Mouse (Mus musculus): Measurements from ENCODE around the gene Usp36. TPM values are rescaled to one million over a fixed set of nuclear protein-coding genes. Genes with fewer than 3 reads are reported as not detected.
"Not testable (repeated sequence)": the region's sequence is repeated elsewhere in the genome, so short reads cannot be mapped to it uniquely, and the experiment has no call there.

Usp36 gene
- total RNA-seq, 2 experiments from 2014 or later: 29.3 to 30.3 TPM

DNA sequence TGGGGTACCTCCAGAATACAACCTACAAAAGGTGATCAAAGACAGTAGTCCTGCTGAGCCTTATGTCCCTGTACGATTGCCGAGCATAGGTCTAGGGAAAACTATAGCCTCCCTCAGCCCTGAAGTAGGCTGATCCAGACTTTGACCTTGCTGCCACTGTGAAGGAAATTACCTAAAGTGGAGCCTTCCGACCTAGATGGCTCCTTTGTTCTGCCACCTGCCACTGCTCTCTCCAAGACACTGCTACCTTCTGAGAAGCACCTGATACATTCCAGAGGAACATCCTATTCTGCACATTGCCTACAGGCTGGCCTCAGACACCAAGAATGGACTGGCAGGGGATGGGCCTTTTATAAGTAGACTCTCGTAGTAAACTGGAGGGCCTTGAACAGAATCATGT lies 13.9 kb upstream of the Usp36 start:
- not testable (repeated sequence) for DNase-seq (ENCODE audit: low spot score in 2 of 2)

DNA sequence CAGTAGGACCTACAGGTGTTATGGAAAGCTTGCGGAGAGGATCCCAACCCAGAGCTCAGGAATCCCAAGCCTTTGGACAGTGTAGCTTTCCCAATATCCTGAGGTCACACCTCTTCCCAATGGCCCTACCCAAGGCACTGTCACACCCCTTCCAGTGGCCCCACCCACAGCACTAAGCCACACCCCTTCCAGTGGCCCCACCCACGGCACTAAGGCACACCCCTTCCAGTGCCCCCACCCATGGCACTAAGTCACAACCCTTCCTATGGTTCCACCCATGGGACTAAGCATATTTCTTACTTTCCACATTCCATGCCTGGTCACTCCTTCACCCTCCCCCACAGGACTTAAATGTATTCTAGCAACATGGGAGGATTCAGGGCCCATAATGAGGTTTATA lies 8.8 kb upstream of the Usp36 start:
- DNase-seq (ENCODE audit: low spot score in 2 of 2): no peak

DNA sequence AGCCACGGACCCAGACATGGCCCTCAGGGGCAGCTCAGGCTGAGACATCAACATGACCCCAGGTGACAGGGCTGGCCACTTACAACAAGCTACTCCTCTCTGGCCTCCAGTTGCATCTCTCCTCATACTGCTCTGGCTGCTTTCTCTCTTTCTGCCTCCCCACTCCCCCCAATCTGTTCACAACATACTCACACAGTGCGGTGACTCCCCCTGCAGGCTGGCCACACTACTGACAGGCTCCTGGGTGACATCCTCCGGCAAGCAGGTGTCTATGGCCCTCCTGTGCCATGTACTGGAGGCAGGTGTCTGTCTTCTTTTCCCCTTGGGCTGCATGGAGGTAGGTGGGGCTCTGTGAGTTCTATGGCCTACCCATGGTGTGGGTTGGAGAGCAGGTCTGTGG lies 7.9 kb upstream of the Usp36 start:
- no peak for DNase-seq (ENCODE audit: low spot score in 2 of 2)

DNA sequence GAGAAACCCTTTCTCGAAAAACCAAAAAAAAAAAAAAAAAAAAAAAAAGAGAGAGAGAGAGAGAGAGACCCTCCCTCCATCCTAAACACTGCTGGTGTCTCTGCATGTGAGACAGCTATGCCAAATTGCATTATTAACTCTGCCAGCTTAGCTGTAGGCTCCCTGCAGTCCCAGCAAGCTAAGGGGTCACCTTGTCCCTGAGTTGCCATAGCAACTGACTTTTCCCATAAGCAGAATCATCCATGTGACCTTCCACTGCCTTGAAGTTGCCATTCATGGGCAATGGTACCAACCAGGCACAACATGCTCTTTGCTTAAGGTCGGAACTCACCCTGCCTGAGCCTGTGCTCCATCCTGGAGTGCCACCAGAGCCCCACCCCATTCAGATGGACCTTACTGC lies 5.0 kb upstream of the Usp36 start:
- DNase-seq (ENCODE audit: low spot score in 2 of 2): no peak

DNA sequence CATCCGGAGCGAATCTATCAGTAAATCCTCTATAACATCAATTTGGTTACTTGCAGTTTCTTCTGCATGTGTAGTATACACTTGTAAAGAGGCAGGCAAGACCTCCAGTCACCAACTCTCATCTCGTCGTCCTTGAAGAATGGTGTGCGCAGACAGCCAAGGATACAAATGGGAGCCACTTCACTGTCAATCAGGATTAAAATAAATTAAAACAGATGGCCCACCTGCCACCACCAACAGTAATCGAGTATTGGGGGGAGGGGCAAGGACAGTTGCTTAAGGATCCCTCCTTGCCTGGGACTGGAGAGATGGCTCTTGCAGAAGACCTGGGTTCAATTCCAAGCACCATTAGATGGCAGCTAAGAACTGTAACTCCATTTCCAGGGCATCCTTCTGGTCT lies 2.6 kb upstream of the Usp36 start:
- no peak for DNase-seq (ENCODE audit: low spot score in 2 of 2)

DNA sequence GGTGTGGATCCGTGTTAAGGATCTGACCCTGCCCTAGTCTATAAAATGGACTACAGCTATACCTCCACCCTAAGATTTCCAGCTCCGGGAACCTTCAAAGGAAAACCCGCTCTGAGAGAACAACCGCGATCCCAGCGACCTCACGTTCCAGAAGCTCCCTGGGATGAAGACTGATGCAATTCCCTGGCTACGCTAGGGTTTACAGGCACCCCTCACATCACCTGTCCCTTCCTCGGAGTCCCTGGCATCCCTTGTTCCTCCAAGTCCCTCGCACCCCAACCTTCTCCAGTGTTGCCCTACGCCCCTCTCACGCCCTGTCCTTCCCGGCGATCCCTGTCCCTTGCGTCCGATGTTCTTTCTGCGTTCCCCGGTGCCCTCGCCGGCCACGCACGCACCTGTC lies 482 bp downstream of the Usp36 start:
- DNase-seq (ENCODE audit: low spot score in 2 of 2): no peak

DNA sequence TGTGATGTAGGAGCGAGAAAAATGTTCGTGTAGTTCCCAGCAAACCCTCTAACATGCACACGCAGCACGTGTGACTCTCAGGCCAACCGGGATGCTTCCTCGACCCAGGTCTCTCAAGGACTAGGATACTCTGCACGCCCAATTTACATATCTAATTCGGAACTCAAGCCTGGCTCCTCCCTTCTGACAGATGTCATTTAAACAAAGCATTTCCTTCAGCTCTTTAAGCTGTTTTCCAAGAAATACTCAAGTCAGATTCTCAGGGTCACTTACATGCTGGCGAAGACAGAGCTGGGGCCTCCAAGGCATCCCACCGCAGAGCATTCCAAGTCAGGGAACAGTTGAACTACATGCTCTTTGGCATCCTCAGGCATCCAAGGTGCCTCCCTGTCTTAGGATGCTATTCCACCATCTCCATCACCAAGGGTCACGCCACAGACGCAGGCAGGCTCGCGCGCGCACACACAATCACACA lies 970 bp downstream of the Usp36 start:
- DNase-seq (ENCODE audit: low spot score in 2 of 2): no peak

DNA sequence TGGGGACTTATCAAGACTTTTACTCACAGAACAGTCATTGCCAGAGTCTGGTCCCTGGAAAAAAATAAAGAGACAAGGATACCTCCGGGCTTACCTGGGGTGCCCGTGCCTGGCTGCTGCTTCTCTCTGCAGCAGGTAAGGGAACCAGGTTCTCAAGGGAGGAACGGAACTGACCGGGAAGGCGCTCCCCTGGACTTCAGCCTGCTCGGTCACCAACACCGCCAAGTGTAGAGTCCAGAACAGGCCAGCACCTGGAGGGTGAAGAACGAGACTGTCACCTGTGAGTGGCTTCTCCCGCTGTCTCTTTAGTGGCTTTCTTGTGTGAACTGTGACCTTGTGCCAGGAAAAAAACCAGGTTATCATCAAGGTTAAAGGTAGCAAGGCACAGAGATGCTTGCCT lies 2.5 kb downstream of the Usp36 start:
- no peak for DNase-seq (ENCODE audit: low spot score in 2 of 2)

DNA sequence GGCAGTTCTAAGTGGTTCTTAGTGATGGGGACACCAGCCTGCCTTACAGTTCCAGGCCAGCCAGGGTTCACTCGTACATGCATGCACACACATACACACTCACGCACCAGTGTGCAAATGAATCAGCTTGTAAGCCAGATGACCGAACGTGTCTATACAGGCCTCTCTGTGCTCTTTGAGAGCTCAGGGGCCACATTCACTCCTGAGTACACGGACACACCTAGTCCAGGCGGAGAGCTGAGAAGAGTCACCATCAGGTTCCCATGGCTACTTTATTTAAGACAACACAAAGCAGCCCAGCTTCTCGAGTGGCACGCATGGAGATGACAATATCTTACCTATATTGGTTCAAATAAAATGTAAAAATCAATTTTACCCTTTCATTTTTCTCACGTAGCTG lies 3.6 kb downstream of the Usp36 start:
- DNase-seq (ENCODE audit: low spot score in 2 of 2): no peak

DNA sequence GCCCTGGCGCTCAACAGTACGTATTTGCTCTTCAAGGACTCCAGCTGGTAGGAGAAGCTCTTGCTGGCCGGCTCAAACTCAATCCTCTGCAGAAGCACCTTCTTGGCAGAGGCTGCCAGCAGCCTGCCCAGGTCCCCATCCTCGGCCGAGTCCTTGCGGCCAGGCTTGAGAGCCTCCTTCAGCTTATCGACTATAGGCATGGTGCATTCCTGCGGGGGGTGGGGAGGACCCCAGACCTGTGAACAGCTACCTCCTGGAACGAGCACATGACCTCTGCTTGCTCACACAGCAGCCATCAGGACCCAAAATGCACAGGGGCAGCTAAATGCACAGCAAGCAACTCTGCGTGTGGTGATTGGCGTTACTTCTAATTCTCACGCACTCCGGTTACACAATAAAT lies 4.3 kb downstream of the Usp36 start:
- DNase-seq (ENCODE audit: low spot score in 2 of 2): no peak

DNA sequence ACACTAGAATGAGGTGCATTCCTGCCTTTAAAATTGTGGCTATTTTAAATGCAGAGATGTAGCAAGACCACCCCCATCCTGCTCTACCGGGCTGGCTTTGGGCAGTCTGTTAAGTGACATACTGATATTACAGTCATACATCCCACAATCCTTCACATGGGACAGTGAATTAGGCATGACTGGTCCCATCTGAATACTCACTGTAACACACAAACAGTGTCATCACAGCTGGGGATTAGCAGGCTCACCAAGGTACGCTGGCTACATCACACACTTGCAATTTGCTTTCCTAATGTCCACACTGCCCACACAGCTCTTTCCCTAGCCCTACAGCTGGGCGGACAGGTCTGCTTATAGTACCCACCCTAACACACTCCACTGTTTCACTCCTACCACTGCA lies 9.8 kb downstream of the Usp36 start:
- DNase-seq (ENCODE audit: low spot score in 2 of 2): no peak

DNA sequence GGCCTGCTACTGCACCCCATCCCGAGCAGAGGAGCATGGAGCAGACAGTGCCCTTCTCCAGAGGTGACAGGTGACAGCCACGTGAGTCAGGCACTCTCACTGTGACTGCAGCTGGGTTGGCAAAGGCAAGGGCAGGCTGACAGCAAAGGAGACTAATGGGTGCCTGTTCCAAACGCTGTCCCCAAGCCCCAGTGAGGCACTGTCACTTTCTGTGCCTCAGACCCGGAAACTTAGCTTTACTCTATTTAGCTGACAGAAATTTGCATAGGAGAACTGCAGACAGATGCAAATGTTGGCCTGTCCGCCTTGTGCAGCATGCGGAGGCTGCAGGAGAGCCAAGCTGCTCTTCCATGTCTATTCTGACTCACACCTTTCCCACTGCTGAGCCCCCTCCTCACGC lies 13.7 kb downstream of the Usp36 start:
- peak; percentile 9 to 37 for DNase-seq (ENCODE audit: low spot score in 2 of 2)

DNA sequence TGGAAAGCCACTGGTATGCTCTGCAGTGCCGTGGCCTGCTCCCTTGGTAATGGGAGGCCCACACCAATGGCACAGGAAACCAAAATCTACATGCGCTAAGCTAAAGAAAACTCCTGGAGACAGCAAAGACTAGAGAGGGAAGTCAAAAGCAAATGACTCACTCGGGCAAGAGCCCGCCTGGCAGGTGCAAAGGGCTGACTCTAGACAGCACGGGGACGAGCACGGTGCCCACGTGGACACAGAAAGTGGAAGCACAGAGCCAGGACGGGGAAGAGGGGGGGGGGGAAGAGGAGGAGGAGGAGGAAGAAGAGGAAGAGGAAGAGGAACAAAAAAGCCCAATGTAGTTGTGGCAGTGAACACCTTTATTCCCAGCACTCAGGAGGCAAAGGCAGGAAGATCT lies 15.0 kb downstream of the Usp36 start:
- DNase-seq (ENCODE audit: low spot score in 2 of 2): no peak

DNA sequence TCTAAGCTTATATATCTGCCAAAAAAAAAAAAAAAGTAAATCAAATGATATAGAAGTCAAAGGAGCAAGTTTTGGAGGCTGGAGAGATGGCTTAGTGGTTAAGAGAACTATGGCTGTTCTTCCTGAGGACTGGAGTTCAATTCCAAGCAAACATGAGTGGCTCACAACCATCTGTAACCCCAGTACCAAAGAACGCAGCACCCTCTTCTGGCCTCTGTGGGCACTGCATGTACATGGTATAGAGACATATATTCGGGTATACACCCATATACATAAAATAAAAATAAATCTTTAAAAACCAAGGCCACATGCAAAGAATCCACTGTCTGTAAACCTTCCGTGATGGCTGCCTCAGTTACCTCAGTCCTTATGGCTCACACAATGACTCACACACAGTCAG lies 20.2 kb downstream of the Usp36 start:
- DNase-seq (ENCODE audit: low spot score in 2 of 2): peak in 1 of 2 experiments; percentile 43

DNA sequence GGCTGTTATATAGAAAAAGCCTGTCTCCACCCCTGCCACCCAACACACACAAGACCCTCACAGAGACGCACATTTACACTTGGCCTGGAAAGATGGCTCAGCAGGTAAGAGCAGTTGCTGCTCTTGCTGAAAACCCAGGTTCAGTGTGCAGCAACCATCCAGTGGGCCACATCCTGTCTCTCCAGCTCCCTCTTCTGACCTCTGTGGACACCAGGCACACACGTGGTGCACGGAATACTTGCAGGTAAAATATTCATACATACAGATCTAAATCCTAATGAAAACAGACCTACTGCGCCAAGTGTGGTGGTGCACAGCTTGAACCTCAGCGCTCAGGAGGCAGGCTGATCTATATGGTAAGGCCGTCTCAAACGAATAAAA lies 23.4 kb downstream of the Usp36 start:
- no peak for DNase-seq (ENCODE audit: low spot score in 2 of 2)

DNA sequence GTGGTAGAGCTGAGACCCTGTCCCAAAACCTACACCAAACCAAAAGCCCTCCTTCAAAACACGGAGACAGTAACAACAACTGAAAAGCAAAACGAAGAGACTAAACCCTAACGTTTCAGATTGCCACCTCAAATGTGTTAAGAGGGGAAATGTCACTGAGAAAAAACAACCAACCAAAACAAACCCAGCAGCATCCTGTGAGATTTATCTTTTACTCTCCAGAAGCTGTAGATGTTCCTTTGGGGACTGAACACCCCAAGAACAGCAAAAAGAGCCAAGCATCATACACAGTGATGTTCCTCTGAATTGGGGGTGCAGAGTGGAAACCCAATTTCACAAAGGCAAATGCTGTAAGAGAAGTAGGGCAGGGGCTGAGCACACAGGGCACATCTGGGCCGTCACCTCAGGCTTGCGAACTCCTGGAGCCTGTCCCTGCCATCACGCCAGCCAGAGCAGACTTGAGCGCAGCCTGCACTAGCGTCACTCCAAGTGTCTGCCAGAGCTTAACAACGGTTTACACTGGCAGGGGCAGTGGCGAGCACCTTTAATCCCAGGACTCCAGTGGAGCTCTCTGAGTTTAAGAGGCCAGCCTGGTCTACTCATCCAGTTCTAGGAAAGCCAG lies 23.9 kb downstream of the Usp36 start:
- DNase-seq (ENCODE audit: low spot score in 2 of 2): no peak

DNA sequence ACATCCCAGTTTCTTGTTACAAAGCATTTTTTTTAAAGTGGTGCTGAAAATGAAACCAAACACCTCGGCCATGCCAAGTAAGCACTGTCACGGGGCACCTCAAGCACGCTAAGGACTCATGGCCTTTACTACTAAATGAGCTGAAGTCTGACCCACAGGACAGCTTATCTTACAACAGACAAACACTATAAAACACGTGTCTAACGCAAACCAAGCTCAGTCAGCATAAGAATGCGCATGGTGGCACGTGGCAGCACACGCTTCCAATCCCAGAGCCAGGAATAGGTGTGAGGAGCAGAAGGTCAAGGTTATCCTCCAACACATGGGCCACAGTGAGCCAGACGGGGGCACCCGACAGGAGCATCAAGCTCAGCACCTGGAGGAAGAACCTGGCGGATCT lies 24.4 kb downstream of the Usp36 start:
- DNase-seq (ENCODE audit: low spot score in 2 of 2): no peak

DNA sequence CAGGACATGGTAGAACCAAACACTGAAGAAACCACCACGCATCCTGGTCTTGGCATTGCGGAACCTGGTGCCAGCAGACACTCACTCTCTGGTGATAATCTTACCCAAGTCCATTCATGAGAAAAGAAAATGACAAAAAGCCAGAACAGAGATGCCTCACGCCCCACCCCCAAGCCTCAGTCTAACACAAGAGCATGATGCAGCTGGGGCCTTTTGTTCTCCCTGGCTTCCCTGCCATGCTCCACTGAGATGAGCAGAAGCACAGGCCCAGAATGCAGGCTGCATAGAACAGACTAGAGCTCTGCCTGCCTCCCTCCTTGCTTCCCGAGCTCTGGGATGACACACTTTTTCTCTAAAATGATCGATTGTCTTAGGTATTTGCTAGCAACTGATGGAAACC lies 26.9 kb downstream of the Usp36 start:
- no peak for DNase-seq (ENCODE audit: low spot score in 2 of 2)

DNA sequence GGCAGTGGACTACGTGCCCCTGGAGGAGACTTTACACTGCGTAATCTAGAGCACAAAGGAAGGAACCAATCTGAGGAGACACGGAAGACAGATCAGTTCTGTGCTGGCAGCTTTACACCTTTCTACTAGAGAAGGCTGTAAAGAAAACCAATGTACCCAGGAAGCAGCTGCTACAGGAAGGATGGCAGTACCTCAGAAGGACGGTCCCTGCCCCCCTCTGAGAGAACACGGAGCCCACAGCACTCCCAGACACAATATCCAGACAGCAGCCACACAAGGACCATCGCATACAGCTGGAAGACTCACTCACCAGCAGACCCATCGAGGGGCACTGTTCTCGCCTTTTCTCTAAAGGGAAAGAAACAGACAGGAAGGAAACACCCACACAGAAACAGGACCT lies 30.0 kb downstream of the Usp36 start:
- DNase-seq (ENCODE audit: low spot score in 2 of 2): no peak

DNA sequence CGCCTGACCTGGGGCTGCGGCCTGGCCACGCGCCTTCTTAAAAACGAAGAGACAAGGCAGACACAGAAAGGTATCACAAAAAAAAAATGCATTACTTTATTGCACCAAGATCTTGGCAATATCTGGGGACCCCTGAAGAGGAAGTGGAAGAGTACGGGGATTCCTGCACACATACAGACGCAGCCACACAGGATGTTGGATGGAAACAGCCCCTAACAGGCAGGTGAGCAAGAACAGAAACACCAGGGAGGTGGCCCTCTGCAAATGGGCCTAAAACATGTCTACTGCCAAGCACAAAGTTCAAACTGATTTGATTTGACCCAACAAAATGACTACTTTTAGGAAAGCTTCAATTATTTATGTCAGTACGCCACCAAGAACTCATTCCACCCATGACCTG lies 30.5 kb downstream of the Usp36 start:
- no peak for DNase-seq (ENCODE audit: low spot score in 2 of 2)

DNA sequence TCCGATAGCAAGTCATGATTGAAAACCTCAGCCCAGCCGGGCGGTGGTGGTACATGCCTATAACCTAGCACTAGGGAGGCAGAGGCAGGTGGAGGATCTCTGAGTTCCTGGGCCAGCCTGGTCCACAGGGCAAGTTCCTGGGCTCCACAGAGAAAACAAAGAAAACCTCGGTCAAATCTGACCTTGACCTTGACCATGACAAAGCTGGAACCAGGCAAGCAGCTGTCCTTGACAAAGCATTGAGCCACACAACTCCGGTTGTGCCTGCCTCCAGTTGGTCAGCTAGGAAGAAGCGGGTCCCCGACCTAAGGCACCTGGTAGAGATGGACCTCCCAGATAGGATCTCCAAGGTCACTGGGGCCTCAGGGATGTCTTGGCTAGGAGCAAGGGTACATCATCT lies 33.7 kb downstream of the Usp36 start:
- DNase-seq (ENCODE audit: low spot score in 2 of 2): no peak

DNA sequence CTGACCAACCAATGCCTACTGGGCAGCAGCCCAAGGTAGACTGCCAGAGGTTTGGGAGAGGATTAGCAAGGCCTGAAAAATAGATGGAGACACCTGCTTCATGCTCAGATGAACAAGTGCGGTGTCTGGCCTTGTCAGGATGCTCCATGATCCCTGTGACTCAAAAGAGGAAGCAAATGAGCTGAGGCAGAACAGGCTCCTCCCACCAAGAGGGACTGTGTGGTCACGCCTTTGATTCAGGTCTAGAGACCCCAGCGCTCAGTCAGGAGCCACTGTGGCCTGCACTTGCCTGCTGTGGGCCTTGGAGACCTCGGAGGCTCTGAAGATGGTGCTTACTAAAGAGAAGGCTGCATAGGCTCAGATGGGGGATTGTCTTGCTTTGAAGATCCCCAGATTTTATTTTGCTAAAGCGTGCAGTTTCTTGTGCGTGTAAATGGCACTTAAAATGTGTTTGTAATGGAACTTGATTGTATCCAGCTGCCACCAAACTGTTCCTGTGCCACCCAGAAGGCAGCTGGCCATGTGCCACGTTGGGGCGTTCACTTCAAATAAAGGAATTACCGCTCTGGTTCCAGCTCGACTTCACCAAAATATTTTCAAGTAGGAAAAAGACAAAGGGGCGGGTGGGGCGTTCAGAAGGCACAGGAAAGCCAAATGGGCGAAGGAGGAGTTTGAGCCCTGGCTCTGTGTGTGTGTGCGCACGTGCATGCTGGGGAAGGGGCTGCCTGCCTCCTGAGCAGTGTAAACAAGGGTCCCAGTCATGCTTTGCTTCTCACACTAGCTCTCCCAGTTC lies 35.7 kb downstream of the Usp36 start:
- DNase-seq (ENCODE audit: low spot score in 2 of 2): peak; percentile 36 to 59

Data from left cerebral cortex, adult 18-20 months (tissue).